Mouse (Mus musculus) erythroblast, adult 5-6 weeks (primary cell): ENCODE data around the gene Pcbp3. TPM values are rescaled to one million over a fixed set of nuclear protein-coding genes. Genes with fewer than 3 reads are reported as not detected.

Experiments used
- ATAC-seq: replicated peaks from 2 replicates; pipeline ENCODE4 v1.8.0; 2016; ENCODE audit warnings: moderate number of reproducible peaks, mild to moderate bottlenecking, moderate TSS enrichment, inconsistent platforms; ENCODE audit not compliant: poor library complexity, low FRiP score, severe bottlenecking
- total RNA-seq, 2 experiments: library from RNA; stranded (forward) in 1 of 2; stranded (reverse) in 1 of 2; fragments of 150-400 nt in 1 of 2; fragments of 200-764, 138-1000 nt in 1 of 2; gene quantifications; 2 replicates each; pipeline versions ENCODE4 v1.2.3 to v1.2.4; 2015 to 2017; ENCODE audit warnings: low replicate concordance in 2 of 2

The Pcbp3 gene
- total RNA-seq, 2 experiments from 2014 or later, result 1.1 TPM; not detected in 1

DNA sequence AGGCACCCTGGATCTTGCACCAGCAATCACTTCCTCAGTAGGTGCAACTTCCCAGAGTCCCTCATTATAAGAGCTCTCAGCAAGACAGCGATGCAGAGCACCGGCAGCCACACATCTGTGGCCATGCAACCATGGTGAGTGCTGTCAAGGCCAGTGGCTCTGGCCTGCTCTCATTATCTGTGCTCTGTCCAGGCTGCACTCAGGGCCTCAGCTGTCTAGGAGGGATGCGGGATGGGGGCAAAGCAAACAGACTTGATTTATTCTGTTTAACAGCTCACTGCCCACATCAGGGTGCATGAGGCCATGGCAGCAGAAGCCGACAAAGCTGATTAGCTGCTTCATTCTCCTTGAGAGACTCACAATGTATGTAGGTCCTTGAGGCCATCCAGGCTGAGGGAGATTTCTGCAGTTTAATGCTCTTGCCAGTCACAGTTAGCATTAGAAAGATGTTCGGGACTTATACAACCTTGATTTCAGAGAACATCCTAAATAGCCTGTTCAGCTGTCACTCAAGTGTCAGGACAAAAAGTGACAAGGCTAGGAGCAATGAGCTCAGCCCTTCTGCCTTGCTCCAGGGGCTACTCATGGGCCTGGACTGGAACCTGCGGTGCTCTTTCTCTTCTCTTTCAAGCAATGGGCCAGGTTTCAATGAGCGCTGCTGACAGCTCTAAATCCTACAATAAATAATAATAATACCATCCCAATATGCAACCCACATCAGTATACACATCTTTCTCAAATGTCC lies 151.6 kb downstream of the Pcbp3 start:
- ATAC-seq, result no peak

DNA sequence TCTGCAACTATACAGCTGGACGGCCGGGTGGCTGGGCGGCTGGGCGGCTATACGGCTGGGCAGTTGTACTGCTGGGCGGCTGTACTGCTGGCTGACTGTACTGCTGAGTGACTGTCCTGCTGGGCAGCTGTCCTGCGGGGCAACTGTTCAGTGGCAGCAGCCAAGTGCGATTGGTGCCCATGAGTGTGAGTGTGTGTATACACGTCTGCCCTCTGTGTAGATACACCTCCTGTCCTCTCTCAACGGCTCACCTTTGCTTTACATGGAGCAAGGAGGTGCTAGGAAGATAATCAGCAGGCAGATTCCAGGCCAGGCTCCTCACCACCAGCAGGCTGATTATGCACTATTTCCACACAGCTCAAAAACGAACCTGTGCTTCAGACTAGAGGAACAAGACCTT lies 152.2 kb downstream of the Pcbp3 start:
- ATAC-seq, result no peak

DNA sequence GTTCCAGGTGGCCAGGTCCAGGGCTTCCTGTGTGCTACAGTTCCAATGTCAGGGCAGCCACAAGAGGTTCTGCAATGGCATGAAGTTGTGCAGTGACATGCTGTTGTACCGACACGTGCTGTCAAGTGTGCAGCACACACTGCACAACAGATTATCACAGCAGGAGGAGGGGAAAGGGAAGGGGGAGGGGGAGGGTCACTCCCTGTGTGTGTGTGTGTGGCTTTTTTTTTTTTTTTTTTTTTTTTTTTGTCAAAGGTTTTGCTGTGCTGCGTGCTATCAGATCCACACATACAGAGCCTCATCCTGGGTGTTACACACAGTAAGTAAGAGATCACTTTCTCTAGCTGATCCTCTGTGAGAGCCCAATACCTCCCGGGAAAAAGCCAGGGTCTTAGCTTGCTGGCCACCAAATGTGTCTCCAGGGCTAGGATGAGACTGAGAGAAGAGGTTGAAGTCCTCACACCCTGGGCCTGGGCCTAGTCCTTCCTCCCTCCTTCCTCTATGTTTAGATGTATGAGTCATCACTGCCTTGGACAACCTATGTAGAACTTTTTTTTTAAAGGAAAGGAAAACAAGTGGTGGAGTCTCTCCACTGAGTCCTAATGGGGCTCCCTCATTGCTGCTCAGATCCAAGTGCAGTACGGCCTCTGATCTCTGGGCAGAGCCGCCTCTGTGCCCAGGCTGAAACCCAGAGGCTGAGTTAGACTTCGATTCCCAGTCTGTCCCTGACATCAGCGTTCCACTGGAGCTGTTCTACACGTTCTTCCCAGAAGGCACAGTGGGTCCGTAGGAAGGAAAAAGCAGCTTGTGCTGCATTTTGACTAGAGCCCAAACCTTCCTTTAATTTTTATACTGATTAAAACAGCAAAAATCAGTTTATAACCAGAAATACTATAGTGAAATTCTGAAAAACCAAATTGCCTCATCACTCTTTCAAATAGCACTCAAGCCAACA lies 153.0 kb downstream of the Pcbp3 start:
- no peak for ATAC-seq

DNA sequence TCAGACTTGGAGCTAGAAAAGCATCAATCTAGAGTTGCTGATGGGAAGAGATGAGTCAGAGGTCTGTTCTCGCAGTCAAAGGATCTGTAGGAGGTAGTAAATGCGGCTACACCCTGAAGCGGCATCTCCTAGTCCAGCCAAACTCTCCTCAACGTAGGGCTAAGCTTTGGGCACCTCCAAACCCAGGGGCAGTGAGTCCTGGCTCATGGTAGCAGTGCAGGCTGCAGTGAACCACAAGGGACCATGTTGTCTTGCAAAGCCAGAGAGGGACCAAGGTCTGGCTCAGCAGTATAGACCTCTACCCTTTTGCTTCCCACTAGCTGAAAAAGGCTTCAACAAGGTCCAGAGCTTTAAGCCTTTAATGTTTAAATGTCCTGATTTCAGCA lies 159.2 kb downstream of the Pcbp3 start:
- ATAC-seq, result no peak

- no peak for ATAC-seq
Observed at GRCm38 (mm10) chr10:76801841-76802499, 159.7 kb downstream of the Pcbp3 start.

- no peak for ATAC-seq
Observed at GRCm38 (mm10) chr10:76801237-76801641, 160.4 kb downstream of the Pcbp3 start.

DNA sequence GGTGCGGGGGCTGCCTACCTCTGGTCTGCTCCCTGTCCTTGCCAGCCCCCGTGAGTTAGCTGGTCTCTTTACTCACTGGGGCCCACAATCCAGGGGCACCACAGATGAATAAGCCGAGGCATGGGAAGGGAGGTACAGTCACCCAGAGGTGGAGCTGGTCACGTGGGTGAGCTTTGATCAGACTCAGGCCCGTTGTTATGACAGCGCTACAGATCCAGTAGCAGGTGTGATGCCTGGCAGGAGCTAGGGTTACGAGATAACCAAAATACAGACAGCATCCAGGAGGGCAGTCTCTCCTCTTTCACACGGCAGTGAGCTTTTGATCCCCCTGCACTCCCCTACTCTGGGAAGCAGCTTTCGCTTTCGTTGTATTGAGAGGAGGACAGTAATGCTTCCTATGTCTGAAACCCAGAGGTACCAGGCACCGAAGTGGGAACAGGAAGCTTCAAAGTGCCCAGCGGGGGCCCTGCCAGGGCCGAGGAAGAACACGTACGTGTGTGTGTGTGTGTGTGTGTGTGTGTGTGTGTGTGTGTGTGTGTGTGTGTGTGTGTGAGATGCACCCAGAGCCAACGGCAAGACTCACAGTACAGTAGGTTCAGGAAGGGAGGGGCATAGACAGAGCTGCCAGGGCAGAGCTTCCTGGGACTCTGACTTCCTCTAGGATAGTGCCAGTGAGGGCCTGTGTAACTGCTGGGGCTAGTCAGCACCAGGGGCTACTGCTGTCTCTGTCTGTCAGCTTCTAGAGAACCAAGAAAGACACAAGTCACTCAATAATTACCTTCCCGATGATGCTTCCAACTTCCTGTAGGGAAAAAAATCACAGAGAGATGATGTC lies 162.7 kb downstream of the Pcbp3 start:
- no peak for ATAC-seq

- no peak for ATAC-seq
Observed at GRCm38 (mm10) chr10:76794102-76794501, 167.6 kb downstream of the Pcbp3 start.

GRCm38 (mm10) chr10:76791475-76791874 lies 170.2 kb downstream of the Pcbp3 start:
- no peak for ATAC-seq

GRCm38 (mm10) chr10:76789885-76790284 lies 171.8 kb downstream of the Pcbp3 start:
- no peak for ATAC-seq

DNA sequence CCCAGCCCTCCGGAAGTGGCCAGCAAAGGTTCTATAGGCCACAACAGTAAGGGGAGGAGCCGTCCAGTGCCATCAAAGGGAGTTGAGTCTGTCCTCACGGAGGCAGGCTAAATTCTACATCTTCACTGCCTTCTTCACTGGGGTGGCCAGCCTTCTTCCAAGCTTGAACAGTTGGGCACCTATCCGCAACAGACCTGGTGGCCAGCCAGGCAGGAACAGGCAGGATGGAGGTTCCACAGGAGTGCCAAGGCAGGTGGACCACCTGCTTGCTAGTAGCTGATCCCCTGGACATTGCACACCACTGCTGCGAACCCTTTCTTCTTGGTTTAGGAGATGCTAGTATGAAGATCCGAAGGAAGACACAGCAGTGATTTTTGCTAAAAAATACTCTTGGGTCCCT lies 176.4 kb downstream of the Pcbp3 start:
- ATAC-seq, result no peak

DNA sequence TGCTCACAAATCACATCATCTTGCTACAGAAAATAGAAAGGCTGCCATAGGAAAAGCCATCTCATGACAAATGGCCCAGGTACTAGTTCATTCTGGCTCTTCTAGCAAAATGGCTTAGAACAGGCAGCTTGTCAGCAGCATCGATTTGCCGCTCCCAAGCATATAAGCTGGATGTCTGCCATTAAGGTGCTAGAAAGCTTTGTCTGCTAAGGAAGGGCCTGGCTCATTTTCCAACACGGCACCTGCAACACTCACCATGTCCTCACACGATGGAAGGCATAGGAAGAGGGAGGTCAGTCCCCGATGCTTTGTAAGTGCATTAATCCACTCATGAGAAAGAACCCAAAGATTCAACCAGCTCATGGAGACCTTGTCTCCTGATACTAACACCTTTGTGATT lies 182.5 kb downstream of the Pcbp3 start:
- no peak for ATAC-seq

DNA sequence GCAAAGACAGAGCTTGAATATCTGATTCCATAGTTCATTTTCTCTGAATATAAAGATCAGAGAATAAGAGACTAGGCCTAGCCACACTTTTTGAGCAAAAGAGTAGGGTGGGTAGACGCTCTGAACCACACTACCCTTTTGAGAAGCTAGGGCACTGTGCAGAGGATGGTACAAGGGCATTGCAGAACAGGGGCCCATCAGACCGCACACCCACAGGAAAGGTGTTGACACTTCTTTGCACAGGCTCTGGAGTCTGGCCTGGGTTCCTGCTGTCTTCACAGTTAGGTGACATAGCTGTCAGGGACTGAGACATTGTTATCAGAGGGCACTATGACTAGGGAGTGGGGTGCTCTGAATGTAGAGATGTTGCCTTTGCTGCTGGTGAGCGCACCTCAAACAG lies 190.1 kb downstream of the Pcbp3 start:
- no peak for ATAC-seq

- ATAC-seq, result no peak
Observed at GRCm38 (mm10) chr10:76771086-76771485, 190.6 kb downstream of the Pcbp3 start.

- no peak for ATAC-seq
Observed at GRCm38 (mm10) chr10:76769581-76769980, 192.1 kb downstream of the Pcbp3 start.

DNA sequence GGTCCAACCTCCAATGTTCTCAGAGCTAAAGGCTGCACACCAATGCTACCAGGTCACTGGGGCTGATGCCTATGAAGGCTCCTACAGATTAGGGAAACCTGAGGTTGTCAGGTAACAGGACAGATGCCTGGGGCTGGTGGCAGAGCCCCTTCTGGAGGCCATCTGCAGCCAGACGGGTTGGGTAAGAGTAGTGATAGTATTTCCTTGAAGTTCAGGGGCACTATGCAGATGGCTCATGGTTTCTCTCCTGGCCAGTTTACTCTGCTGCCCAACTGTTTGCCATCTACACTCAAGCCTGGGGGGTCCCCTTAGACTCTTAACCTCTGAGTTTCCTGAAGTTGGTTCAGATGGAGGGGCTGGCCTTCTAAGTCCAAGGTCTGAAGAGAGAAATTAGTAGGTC lies 195.5 kb downstream of the Pcbp3 start:
- no peak for ATAC-seq

DNA sequence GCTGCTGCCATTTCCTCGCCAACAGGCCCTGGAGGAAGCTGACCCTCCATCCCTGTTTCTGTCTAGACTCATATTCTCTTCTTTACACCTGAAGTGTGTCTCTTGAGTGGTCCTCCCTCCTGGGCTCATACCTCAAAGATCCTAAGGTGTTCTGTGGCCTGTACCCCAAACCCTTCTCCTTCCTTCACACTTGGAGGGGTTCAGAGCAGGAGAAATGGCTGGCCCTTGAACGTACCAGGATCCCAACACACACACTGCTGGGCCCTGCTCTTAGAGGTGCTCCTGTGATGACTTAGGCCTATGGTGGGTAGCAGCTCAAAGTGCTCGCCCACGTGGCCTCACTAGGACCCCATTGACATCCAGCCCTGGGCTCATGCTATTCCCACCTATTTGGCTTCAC lies 196.8 kb downstream of the Pcbp3 start:
- ATAC-seq, result no peak

DNA sequence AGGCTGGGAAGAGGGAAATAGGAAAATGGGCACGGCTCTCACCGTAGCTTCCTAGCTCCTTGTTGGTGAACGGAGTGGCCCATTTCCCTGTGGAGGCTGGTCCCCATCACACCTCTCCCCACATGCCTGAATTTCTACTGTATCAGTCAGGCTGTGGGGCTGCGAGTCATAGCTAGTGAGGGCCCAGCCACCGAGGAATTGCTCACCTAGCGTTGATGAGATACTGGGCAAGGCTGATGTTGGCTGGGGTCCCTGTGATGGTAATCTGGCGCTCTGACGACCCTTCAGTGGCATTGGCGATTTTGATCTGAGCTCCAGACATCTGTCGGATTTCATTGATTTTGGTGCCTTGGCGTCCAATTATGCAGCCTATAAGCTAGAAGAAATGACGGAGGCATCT lies 198.7 kb downstream of the Pcbp3 start:
- no peak for ATAC-seq

DNA sequence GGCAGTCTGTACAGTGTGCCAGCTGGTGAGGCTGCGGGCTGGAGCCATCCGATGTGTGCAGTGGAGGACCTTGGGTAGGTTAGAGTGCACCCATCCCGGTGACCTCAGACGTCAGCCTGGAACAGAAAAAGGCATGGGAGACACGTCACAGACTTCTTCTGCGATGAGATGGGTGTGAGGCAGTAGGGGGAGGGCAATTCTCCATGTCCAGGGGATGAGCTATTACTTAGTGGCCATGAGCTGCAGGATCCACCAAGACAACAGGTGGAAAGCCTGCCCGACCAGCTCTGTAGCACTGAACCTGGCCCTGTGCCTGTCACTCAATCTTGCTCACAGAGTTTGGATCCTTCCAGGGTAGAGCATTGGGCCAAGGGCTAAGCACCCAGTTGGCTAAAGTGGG lies 199.3 kb downstream of the Pcbp3 start:
- ATAC-seq, result no peak

DNA sequence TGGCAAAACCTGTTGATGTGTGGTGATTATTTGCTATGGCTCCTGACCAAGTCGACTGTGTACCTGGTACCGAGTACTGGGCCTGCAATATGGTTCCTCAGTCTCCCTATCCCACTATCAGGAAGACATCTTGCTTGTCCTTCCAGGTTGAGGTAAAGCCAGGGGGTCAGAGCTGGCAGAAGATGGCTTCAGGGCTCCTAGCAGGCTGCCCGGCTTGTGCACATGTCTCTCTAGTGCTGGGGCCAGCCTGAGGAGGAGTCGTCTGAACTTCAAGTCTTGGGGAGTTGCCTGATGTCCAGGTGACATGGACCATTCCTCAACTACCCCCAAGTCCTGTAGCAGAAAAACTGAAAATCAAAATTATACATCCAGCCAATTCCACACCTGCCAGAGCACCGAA lies 201.8 kb downstream of the Pcbp3 start:
- no peak for ATAC-seq
